Mouse (Mus musculus): ENCODE measurements around the gene Rnf44. TPM values are rescaled to one million over a fixed set of nuclear protein-coding genes. Genes with fewer than 3 reads are reported as not detected.

Gene Rnf44
- 10 to 100 TPM; 24.8 to 30.6 TPM for total RNA-seq (2021)
- long read RNA-seq, experiment 1, partial matches to known transcripts = 0 of 14 reads
- long read RNA-seq, experiment 1, other reads (novel, unspliced or antisense) = 13 of 14 reads
- long read RNA-seq, experiment 2, partial matches to known transcripts = 1 of 8 reads
- long read RNA-seq, experiment 2, other reads (novel, unspliced or antisense) = 7 of 8 reads

DNA sequence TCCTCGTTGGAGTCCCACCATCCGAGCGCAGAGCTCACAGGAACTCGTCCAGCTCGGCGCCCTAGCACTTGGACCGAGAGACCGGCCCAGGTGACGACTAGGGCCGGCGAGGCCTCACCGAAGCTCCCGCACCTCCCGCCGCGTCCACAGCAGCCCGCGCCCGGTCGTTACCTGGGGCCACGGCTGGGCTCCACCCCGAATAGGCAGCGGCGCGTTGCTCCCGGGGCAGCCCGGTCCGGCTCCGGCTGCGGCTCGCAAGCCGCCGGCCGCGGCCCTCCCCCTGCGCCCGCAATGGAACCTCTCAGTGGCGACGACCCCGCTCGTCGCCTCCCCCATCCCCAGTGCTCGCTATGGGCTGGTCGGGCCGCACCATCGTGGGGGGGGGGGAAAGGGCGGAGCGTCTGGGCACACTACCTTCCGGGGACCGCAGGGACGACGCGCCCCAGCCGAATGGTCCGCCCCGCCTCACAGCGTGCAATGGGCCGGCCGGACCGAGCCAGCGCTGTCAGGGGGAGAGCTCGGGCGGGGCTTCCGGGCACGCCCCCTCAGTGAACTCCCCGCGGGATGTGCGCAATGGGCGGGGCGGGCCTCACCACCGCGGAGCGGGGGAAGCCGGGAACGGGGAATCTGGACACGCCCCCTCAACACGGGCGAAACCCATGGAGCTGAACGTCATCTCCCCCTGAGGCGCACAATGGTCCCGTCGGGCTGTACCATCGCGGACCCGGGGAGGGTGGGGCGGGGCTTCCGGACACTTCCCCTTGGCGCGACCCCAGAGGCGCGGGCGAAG is at the start of gene Rnf44:
TSS of gene Rnf44 (minus strand) at position 350 of the 790 bp plus-strand sequence.
- DNase-seq = peak; percentile 100

DNA sequence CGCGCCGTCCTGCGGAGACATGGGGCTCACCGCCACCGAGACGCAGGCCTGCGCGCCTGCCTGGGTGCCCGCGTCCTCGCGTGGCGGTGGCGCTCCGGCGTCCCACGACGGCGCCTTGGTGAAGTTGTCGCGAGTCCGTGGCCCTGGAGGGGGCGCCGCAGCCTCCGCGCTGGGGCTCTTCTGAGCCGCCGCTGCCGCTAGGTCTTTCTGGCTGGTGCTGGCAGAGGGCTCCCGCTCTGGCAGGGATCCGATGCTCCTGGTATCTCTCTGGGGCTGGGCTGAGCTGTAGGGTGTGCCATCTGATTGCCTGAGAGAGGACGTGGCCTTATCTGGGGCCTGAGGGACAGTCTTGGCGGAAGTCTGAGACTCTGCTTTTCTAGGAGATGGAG is 44.5 kb upstream of the Rnf44 start:
- DNase-seq = no peak

DNA sequence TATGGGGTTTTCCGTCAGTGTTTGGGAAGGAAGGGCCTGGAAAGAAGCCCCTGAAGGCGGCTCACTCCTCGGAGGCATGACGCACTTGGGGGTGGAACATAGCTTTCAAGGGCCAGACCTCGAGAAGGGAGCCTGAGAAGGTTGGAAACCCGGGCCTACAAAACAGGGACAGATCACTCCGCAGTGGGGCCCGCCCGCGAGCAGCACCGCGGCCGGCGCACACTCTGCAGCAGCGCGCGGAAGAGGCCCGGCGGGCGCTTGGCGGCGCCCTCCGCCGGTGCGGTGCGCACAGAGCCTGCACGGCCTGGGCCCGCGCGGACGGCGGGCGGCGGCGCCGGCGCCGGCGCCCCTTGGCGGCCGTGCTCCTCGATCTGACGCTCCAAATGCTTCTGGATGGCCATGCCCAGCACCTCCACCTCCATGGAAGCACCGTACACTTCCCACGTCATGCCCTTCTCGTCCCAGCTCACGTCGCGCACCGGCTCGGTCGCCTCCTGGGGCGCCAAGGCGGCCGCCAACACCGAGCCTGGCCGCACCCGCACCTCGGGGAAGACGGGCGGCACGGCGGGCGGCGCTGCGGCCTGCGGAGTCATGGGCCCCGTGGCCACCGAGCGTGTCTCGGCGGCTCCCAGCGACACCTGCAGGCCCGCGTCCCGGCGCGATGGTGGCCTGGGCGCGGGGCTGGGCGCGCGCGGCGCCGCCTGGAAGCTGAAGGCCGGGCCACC is 43.9 kb upstream of the Rnf44 start:
- no peak for DNase-seq

DNA sequence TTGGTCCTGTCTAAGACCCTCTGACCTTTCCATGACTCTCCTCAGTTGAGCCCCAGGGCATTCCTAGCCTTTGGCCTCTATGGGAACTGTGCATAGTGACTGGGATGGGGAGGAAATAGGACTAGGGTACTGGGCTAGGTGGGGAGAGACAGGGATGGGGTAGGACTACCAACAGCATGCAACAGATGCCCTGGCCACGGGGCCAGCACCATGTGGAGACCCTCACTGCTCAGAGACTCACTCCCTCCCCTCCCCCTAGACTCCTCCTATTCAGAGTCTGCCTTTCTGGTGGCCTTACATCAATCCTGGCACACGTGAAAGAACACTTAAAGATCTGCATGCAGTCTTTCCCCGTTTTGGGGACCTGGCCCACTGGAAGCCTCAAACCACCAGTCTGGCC is 43.2 kb upstream of the Rnf44 start:
- no peak for DNase-seq

DNA sequence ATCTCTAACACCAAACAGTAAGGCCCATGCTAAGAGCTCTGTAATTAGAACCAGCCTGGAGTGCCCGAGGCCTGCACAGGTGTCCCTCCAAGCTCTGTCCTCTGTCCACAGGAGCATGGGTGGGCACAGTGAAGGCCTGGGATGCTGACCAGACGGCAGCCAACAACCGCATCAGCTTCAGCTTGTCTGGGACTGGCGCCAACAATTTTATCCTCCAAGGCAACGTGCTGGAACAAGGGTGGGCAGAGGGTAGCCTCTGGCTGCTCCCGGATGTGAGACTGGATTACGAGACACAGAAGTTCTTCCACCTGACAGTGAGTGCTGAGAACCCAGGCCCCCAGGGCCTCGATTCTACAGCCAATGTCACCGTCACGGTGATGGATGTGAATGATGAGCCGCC is 32.4 kb upstream of the Rnf44 start:
- DNase-seq = no peak

DNA sequence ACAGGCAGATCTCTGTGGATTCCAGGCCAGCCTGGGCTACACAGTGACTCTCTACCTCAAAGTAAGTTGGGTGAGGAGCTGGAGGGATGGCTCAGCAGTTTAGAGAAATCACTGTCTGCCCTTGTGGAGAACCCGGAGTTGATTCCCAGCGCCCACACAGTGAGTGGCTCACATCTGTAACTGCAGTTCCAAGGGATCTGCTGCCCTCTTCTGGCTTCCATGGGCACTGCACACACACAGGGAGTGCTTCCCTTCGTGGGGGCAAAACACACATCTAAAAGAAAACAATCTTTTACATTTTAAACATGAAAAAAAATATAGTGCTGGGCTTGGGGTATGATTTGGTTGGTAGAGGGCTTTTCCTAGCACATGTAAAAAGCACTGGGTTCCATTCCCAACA is 29.4 kb upstream of the Rnf44 start:
- no peak for DNase-seq

DNA sequence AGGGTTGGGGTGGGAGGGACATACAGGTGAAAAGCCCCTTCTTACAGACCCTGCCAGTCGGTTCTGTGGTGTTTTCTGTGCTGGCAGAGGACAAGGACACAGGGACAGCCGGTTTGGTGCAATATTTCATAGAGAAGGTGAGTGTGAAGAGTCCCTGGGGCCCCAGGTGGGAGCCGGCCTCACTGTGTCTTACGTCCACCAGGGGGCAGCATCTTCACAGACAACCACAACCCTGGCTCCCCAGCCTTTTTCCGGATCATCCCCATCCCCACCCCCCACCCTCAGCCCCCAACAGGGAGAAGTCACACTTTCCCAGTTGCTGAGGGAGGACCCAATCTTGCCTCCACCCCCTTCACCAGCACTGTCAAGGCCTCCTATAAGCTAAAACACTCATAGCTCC is 23.2 kb upstream of the Rnf44 start:
- no peak for DNase-seq

DNA sequence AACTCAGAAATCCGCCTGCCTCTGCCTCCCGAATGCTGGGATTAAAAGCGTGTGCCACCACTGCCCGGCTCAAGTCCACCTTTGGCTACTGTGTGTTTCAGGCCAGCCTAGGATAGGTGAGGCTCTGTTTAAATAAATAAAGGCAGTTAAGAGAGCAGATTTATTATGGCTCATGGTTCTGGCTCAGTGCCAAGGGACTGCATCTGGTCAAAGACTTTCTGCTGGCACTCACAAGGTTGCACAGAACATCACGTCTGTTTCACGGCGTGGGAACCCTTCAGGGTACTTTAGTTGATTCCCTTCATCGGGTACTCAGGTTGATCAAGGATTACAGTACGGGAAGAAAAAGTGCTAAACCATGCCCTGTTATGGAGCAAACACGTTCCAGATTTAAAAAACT is 21.3 kb upstream of the Rnf44 start:
- DNase-seq = no peak

DNA sequence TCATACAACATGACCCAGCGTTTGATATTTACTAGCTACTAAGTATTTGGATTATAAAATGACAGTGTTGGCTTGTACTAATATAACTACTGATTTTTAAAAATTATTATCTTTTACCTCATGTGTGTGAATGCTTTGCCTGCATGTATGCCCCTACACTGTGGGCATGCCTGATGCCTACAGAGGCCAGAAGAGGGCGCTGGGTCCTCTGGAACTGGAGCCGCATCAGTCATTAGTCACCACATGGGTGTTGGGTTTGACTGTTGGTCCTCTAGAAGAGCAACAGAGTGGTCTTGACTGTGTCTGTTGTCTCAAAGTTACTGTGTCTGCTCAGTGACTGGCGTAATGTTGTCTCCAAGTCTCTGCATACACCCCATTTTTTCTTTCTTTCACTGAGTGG is 20.7 kb upstream of the Rnf44 start:
- no peak for DNase-seq

DNA sequence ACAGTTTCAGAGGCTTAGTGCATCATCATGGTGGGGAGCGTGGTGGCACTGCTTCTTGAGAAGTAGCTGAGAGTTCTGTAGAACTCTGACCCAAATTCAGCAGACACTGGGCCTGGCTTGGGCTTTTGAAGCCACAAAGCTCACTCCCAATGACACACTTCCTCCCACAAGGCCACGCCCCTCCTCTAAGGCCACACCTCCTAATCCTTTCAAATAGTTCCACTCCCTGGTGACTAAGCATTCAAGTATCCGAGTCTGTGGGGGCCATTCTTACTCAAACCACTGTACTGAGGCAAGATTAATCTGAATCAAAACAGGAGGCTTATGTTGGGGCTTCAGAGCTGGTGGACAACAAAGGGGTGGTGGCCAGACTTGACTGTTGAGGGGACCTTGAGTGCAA is 17.2 kb upstream of the Rnf44 start:
- DNase-seq = no peak

DNA sequence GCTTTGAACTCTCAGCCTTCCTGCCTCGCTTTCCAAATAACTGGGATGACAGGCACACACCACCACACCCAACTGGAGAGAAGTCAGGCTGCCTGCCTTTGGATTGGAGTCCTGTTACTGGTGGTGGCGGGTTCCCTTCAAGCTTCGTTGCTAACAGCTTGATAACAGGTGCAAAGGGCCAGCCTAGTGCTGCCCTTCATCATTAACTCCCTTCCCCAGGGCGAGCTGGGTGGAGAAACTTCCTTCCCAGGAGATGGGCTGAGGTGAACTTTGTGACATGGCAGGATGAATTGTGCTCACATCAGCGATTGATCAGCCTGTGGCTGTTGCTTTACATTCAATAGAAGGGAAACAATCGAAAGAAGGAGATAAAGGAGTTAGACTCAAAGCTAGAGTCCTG is 11.2 kb upstream of the Rnf44 start:
- no peak for DNase-seq

DNA sequence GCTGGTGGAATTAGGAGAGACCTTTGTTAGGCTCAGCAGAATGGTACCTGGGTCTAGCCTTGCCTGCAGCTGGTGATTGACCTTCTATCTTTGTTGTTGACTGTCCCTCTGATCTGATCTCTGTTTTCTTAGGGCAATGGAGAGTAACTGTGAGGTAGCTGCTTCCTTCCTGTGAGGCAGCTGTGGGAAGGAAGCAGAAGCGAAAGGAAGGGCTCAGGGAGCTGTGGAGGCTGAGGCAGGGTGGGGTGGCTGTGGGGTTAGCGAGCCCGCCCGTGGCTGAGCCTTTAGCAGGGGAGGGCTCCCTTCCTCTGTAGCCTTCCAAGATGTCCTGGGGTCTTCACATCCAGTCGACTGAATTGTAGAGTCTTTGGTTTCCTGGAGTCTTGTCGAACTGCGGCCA is 8.8 kb upstream of the Rnf44 start:
- no peak for DNase-seq

DNA sequence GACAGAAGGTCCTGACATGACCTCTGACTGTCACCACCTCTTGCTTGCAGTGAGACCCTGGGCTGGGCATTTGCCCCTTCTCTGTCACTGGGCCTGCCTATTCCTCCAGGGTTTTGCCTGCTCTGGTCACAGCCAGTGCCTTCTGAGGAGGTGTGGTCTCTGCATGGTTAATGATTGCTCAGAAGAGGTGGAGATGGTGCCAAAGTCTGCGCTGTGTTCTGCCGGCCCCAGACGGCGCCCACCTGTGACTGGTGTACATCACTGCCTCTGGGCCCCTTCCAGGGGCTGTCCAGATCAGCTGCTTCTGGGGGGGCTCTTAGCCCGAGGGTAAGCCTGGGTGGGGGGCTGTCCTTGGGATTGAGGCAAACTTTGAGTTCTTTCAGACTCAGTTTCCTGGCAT is 7.5 kb upstream of the Rnf44 start, which contains the start of gene Cdhr2:
TSS of gene Cdhr2 (plus strand) at position 219 of the 400 bp plus-strand sequence.
- DNase-seq = no peak

DNA sequence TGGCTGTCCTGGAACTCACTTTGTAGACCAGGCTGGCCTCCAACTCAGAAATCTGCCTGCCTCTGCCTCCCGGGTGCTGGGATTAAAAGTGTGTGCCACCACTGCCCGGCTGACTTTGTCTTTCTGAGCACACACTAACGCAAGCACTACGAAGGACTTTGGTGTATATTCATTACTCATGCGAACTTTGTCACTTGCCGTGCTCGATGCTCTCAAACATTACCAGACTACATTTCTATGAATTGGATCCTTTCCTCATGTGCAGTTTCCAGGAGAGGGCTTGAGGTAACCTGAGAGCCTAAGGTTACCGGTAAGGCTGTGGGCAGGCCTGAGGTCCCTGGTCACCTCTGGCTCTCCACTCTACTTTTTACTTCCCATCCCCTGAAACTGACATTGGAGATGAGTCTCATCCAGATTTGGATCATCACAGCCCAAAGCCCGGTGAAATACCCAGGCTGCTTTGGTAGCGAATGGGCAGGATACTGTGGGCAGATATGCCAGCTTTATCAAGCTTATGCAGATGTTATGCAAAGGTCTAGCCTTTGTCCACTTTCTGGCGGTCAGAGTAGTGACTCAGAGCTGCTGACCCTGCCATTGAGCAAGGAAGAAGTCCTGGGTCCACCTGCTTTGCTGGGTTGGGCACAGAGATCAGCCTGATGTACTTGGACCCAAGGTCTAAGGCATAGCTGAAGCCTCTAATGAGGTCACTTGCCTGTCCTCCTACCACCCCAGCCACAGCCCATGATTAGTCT is 1.9 kb upstream of the Rnf44 start:
- DNase-seq = no peak

DNA sequence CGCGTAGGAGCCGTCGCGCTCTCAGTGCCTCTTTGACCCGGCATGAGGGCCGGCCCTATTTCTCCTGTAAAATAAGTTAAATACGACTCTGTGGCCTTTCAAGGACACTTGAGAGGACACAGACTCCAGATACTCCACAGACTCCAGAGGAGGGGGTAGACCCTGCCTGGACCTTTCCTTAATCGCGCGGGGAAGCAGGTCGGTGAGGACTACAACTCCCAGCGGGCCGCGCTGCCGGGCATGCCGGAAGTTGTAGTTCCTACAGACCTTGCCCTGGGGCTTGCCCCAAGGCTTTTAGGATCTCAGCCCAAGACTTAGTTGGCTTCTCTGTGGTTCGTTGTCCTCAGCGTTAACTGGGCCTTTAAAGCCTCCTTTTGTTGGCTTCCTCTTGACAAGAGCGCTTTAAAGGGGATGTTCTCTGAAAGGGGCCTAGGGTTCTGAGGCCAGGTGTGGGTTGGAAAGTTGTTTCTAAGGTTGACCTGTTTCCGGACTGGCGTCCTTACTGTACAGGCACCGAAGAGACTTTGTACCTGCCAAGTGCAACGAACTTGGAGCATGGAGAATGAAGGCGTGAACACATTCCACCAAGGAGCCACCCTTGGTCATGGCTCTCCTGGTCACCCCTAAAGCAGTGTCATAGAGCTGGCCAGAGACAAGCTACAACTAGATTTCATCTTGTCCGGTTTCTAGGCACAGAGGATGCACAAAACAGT is 797 bp upstream of the Rnf44 start:
- DNase-seq = no peak

DNA sequence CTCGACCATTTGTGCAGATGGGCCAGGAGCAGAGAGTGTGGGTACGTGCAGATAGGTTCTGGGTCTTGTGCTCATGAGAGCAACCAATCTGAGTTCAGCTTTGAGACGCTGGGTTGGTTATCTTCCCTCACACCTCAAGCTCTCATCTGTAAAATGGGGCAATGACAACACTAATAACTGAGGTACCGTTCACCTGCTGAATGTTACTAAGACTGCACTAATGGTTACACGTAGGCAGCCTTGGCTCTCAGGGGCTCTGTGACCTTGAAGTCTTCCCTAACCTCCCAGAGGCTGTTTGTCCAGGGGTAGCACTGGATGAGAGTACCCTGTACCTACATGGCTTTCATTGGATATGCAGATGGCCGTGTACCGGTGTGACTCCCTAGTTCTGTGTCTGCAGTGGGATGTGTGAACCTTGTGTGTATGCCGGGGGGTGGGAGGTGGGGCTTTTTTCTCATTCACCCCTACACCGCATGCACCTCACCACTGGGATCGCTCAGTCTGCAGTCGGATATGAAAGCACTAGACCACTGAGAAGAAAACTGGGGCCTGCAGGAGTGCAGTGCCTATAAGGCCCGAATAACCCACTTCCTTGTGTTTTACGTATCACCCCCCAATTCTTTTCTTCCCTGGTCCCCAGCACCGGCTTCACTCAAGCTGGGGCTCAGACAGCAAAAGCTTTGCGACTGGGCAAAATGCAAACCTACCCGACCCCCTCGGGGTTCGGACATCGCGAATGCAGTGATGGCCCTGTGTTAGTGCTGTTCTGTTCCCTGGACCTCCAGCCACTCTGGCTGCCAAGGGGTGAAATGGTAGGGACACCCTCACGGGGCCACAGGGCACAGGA is 773 bp downstream of the Rnf44 start:
- DNase-seq = no peak

DNA sequence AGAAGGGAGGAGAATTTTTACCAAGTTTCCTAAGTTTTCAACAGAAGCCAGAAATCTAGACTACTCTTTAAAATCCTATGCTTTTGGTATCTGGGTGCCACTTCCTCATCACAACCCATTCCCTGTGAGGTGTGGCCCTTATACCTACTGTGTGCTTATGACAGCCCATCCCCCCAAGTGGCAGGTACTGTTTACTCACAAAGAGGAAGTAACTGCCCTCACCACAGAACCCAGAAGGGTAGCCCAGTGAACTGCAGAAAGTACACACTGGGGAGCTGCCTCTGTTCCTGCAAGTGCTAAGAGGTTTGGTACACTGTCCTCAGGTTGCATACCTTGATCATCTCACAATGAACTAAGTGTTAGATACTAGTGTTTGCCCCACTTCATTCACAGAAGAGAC is 2.0 kb downstream of the Rnf44 start:
- no peak for DNase-seq

DNA sequence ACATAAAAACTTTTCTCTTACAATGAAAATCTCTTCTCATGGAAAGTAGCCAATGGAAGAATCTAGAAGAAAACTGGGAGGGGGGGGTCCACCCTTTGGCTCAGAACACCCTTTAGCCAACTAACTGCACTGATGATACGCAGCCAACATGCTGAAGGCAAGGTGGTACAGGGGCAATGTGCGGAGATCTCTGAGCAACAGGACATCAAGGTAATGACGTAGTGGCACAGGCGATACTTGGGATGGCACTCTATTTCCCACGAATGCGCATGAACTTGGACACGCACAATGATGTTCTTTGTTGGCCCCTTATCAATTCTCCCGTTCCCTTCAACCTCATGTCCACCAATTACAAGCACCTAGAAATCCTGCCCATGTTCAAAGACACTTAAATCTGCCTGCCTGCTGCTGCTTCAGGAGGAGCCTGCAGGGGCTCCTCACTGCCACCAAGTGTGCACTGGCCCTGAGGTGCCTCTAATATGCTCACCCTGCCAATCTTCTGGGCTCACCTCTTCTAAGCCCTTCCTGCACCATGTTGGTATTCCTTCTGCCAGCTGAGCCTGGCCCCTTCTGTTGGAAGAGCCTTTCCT is 3.5 kb downstream of the Rnf44 start:
- DNase-seq = no peak

DNA sequence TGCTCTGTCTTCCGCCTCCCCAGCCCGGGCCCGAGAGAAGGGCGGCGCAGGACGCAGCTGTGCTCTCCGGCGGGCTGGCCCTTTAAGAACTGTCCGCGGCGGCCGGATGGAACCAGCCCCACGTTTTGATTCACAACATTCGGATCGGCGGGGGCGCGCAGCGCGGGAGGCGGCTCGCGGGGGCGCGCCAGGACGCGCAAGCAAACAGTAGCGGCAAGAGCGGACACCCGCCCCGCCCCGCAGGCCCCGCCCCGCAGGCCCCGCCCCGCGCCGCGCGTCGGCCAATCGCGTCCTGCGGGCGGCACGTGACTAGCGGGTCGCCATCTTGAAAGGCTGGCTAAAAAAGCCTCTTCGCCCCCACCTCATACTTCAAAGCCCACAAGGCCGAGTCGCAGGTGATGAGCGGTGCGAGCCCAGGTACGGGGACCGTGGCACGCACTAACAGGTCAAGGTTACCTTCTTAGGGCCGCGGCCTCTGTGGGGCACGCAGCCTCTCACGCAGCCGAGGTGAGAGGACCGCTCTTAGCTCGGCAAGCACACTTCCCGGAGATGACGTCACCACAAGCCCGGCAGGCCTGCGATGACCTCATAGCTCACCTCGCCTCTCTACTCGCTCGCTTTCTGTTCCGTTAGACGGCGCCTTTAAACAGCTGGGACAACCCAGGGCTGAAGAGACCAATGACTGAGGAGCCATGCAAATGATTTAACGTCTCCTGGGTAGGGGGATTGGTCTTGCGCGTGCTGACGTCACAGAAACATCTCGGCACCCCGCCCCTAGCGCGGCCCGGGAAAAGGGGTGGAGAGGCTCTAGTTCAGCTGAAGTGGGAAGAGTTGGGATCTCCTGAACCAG is 5.9 kb downstream of the Rnf44 start:
- DNase-seq = peak; percentile 98

DNA sequence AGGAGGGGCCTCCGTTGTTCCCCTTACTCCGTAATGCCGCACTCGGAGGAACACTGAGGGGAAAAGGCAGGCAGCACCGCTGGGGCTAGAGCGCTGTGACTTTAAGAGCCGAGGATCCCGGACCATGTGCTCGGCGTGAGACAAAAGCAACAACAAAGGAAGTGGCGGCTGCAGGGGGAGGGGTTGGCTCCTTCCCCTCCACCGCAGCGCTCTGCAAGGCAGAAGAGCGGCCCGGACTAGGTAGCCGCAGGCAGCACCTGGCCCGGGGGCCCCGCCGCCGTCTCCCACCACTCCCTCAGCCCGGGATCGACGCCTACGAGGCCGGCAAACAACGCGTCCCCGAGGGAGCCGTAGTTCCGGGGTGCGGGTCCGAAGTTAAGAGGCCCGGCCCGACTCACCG is 6.6 kb downstream of the Rnf44 start:
- peak; percentile 81 for DNase-seq
